Mouse (Mus musculus) mouse trophoblast stem cell (cell line): Measurements from ENCODE around the gene Scyl1.

Experiments used
- in situ Hi-C, 2 experiments: fragments of 300-500 bp; cut with MseI, MboI; formaldehyde crosslinking; loops; 2 replicates in 1 of 2; 3 replicates in 1 of 2; pipeline ENCODE4 v1.15.1; 2025

The Scyl1 gene

GRCm38 (mm10) chr19:5745756-5746710 lies 25.2 kb downstream of the Scyl1 start:
- in situ Hi-C loops = no loop called here

GRCm38 (mm10) chr19:5743576-5743975 lies 27.6 kb downstream of the Scyl1 start:
- in situ Hi-C loops = no loop called here

- in situ Hi-C loops = no loop called here
Measured at GRCm38 (mm10) chr19:5742241-5742641, 29.0 kb downstream of the Scyl1 start.

- in situ Hi-C loops = no loop called here
Measured at GRCm38 (mm10) chr19:5741641-5742240, 29.5 kb downstream of the Scyl1 start.

- in situ Hi-C loops = no loop called here
Measured at GRCm38 (mm10) chr19:5740320-5741317, 30.6 kb downstream of the Scyl1 start, which contains the start of gene Ltbp3. TSS of gene Ltbp3 (plus strand) at chr19:5740904.

GRCm38 (mm10) chr19:5739446-5739845 lies 31.8 kb downstream of the Scyl1 start:
- in situ Hi-C loops = no loop called here

GRCm38 (mm10) chr19:5734325-5734724 lies 36.9 kb downstream of the Scyl1 start:
- in situ Hi-C loops = no loop called here

- in situ Hi-C loops = no loop called here
Measured at GRCm38 (mm10) chr19:5731264-5731978, 39.8 kb downstream of the Scyl1 start.

- in situ Hi-C loops = no loop called here
Measured at GRCm38 (mm10) chr19:5730314-5731186, 40.7 kb downstream of the Scyl1 start.

- in situ Hi-C loops = no loop called here
Measured at GRCm38 (mm10) chr19:5729444-5729815, 41.8 kb downstream of the Scyl1 start, which contains the start of gene Fam89b. TSS of gene Fam89b (minus strand) at chr19:5729653.

- in situ Hi-C loops = no loop called here
Measured at GRCm38 (mm10) chr19:5728631-5729443, 42.4 kb downstream of the Scyl1 start.

GRCm38 (mm10) chr19:5727701-5728100 lies 43.5 kb downstream of the Scyl1 start:
- in situ Hi-C loops = no loop called here

- in situ Hi-C loops = no loop called here
Measured at GRCm38 (mm10) chr19:5726961-5727578, 44.1 kb downstream of the Scyl1 start.

GRCm38 (mm10) chr19:5725767-5726515 lies 45.3 kb downstream of the Scyl1 start, which contains the start of gene Ehbp1l1:
TSS of gene Ehbp1l1 (minus strand) at chr19:5726317.
- in situ Hi-C loops = no loop called here

- in situ Hi-C loops = no loop called here
Measured at GRCm38 (mm10) chr19:5725029-5725707, 46.1 kb downstream of the Scyl1 start.

GRCm38 (mm10) chr19:5724549-5724941 lies 46.7 kb downstream of the Scyl1 start:
- in situ Hi-C loops = no loop called here

- in situ Hi-C loops = no loop called here
Measured at GRCm38 (mm10) chr19:5723934-5724548, 47.2 kb downstream of the Scyl1 start.
